Mouse (Mus musculus) embryonic fibroblast, embryonic 13.5 days (primary cell): ENCODE data around the gene Gm9789.

ENCODE experiments used
- CTCF ChIP-seq: IDR thresholded peaks from 2 replicates; pipeline ENCODE4 v1.5.1; 2011; ENCODE audit warnings: mild to moderate bottlenecking, control low read depth, low read length, moderate library complexity, borderline replicate concordance; ENCODE audit not compliant: insufficient read depth
- POLR2A ChIP-seq: IDR thresholded peaks from 2 replicates; pipeline ENCODE4 v1.6.1; 2011; ENCODE audit warnings: low read depth, mild to moderate bottlenecking, control low read depth, low read length, moderate library complexity

DNA sequence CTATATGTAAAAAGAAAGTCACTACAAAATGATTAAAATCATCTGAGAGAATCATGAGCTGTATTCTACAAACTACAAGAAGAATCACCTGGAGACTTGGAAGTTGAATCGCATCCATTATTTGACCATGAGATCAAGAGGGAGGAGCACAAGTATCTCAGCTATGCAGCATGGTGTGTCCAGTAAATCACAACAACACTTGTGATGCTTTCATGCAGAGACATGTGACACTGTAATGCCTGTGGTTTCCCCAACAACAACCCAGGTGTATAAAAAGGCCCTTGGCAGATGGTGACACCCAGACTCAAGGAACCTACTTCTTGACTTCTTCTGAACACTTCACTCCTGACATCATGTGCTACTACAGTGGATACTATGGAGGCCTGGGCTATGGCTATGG is 7.0 kb upstream of the Gm9789 start, which contains the start of gene Gm10061:
- TF ChIP-seq POLR2A (no peak), CTCF (no peak)
